Mouse (Mus musculus): ENCODE measurements at regions not wholly inside any gene's neighbourhood (a gene's known extent, or its start where the extent isn't known, plus 50 kb on each side); places are given as distances from the start of the nearest gene placed in this dataset.

DNA sequence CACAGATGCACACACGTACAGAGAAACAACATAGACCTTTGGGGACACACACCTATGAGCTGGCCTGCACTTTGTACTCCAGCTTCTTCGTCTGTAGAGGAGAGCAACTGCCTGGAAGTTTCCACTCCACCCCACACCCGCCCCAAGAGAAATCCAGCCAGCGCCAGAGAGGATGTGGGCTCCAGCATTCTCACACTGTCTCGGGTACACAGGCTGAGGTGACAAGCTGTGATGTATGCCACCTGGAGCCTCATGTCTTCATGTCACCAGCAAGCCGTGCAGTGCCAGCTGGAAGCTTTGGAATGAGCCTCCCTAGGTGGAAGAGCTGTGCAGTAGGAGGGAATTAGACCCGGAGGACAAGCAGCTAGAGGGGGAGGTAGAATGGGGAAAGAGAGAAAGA lies 208.3 kb upstream of the Kazn start:
- Histone ChIP-seq H3K36me3 (ENCODE audit: control insufficient read depth, insufficient read depth, low read length) (no peaks in the 10 kb centered on the region), H3K9me3 (ENCODE audit: control insufficient read depth, low read length) (no peaks in the 10 kb centered on the region), H3K4me3 (ENCODE audit: low read depth, low read length) (no peak overlapping the region), H3K27me3 (ENCODE audit: control insufficient read depth, insufficient read depth, low read length) (no peaks in the 10 kb centered on the region), H3K27ac (ENCODE audit: low read depth, low read length) (no peak overlapping the region), H3K9ac (replicated peaks; ENCODE audit: low read depth, low read length) (no peak overlapping the region), H3K4me1 (ENCODE audit: control insufficient read depth, insufficient read depth, low read length) (no peaks in the 10 kb centered on the region), H3K4me2 (ENCODE audit: low read depth, low read length) (no peak overlapping the region)
- 51% methylated on average over 7 of the region's 7 CpGs for WGBS
- ATAC-seq (ENCODE audit: low read depth): no peak

DNA sequence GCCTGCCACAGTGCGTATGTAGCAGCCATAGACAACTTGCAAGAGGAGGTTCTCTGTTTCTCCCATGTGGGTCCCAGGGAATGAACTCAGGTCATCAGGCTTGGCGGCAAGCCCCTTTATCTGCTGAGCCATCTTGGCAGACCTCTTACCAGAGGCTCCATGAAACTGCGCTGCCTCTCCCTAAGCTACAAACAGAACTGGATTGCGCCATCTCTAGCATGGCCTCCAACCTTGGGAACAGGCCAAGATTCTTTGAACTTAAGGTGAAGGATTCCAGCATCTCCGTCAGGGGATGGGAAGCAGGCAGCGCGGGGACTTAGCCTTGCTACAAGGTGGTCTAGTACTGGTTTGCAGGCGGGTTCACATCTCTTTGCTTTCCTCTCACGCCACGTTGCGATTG lies 201.8 kb upstream of the Kazn start:
- Histone ChIP-seq H3K9ac (replicated peaks; ENCODE audit: low read depth, low read length) (no peak overlapping the region), H3K4me3 (ENCODE audit: low read depth, low read length) (no peak overlapping the region), H3K27ac (ENCODE audit: low read depth, low read length) (no peak overlapping the region), H3K4me2 (ENCODE audit: low read depth, low read length) (no peak overlapping the region), H3K9me3 (ENCODE audit: control insufficient read depth, low read length) (no peaks in the 10 kb centered on the region), H3K4me1 (ENCODE audit: control insufficient read depth, insufficient read depth, low read length) (peaks cover 8% of the 10 kb centered on the region; the same call in 1 of the 2 replicates), H3K36me3 (ENCODE audit: control insufficient read depth, insufficient read depth, low read length) (no peaks in the 10 kb centered on the region), H3K27me3 (ENCODE audit: control insufficient read depth, insufficient read depth, low read length) (no peaks in the 10 kb centered on the region)
- 85% methylated on average over 11 of the region's 11 CpGs for WGBS
- no peak for ATAC-seq (ENCODE audit: low read depth)

DNA sequence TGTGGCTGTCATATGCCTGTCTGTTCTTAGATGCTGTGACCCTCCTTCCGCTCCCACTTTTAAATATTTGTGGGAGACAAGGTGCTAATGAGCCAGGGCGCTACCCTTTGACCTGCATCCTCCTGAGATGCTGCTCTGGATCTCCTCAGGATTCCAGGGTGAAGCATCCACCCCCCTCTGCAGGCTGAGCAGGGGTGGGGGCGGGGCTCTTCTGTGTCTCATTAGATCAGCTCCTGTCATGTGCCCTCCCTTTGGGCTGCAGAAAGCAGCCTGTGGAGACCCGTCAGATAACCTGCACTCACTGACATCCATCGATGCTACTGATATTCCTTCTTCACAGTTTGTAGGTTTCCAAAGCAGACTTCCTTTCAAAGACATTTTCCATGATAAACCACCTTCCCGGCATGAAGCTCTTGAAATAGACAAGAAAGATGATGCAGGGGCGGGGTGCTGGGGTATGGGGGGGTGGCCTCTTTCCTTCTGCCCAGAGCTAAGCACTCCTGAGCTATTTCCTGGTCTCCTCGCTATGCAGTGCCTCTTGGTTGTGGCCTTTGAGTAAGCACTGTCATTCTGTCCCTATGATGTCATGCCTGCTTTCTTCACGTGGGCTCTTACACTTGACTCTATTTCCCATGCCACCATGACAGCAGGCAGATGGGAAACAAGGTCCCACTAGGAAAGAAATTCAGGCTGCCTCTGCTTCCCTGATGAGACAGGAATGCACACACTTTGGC lies 200.4 kb upstream of the Kazn start:
- Histone ChIP-seq H3K4me2 (ENCODE audit: low read depth, low read length) (no peak overlapping the region), H3K9me3 (ENCODE audit: control insufficient read depth, low read length) (no peaks in the 10 kb centered on the region), H3K9ac (replicated peaks; ENCODE audit: low read depth, low read length) (no peak overlapping the region), H3K27ac (ENCODE audit: low read depth, low read length) (no peak overlapping the region), H3K4me1 (ENCODE audit: control insufficient read depth, insufficient read depth, low read length) (peaks cover 8% of the 10 kb centered on the region; the same call in 1 of the 2 replicates), H3K27me3 (ENCODE audit: control insufficient read depth, insufficient read depth, low read length) (no peaks in the 10 kb centered on the region), H3K36me3 (ENCODE audit: control insufficient read depth, insufficient read depth, low read length) (no peaks in the 10 kb centered on the region), H3K4me3 (ENCODE audit: low read depth, low read length) (no peak overlapping the region)
- WGBS: 62% methylated on average over 9 of the region's 9 CpGs
- ATAC-seq (ENCODE audit: low read depth): no peak

DNA sequence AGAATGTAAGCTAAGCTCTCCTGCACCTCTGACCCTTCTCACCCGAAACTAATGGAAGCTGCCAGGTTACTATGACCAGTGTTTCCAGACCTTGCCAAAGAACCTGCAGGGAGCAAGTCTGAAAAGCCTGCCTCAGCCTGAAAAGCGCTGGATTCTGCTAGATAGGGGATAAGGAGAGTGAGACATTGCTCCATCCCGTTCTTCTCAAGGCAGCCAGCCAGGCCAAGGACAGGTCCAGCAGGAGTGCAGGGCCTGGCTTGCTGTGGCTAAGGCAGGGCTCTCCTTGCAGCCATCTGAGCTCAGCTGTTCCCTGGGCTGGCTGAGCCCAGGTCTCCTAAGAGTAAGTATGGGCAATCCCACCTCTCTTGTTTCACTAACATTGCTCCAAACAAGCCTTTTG lies 185.4 kb upstream of the Kazn start:
- Histone ChIP-seq H3K4me1 (ENCODE audit: control insufficient read depth, insufficient read depth, low read length) (no peaks in the 10 kb centered on the region), H3K27me3 (ENCODE audit: control insufficient read depth, insufficient read depth, low read length) (no peaks in the 10 kb centered on the region), H3K27ac (ENCODE audit: low read depth, low read length) (no peak overlapping the region), H3K9me3 (ENCODE audit: control insufficient read depth, low read length) (no peaks in the 10 kb centered on the region), H3K9ac (replicated peaks; ENCODE audit: low read depth, low read length) (no peak overlapping the region), H3K4me2 (ENCODE audit: low read depth, low read length) (no peak overlapping the region), H3K4me3 (ENCODE audit: low read depth, low read length) (no peak overlapping the region), H3K36me3 (ENCODE audit: control insufficient read depth, insufficient read depth, low read length) (no peaks in the 10 kb centered on the region)
- WGBS: 83% methylated on average over 3 of the region's 3 CpGs
- ATAC-seq (ENCODE audit: low read depth): no peak

DNA sequence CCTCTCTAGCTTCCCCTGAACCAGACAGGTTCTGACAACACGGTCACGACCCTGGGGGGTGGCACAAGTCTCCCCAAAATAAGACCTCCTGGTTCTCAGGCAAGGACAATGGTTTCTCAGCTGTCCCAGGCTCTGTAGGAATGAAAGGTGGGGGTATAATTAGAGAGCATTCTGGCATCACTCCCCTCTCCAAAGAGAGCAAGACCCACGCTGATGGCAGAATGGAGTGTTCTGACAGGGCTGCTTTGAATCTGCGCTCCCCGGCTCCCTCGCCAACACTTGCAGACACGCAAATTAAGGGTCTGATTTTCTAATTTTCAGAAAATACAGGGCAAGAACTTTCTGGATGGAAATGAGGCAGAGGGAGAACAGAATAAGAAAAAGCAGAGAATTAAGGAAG lies 181.2 kb upstream of the Kazn start:
- no peak overlapping the region for H3K4me3 ChIP-seq (ENCODE audit: low read depth, low read length)
- H3K4me2 ChIP-seq (ENCODE audit: low read depth, low read length): no peak overlapping the region
- 59% methylated on average over 7 of the region's 7 CpGs for WGBS
- no peaks in the 10 kb centered on the region for H3K27me3 ChIP-seq (ENCODE audit: control insufficient read depth, insufficient read depth, low read length)
- no peak overlapping the region for H3K9ac ChIP-seq (replicated peaks; ENCODE audit: low read depth, low read length)
- ATAC-seq (ENCODE audit: low read depth): no peak
- H3K9me3 ChIP-seq (ENCODE audit: control insufficient read depth, low read length): no peaks in the 10 kb centered on the region
- no peak overlapping the region for H3K27ac ChIP-seq (ENCODE audit: low read depth, low read length)
- no peaks in the 10 kb centered on the region for H3K4me1 ChIP-seq (ENCODE audit: control insufficient read depth, insufficient read depth, low read length)
- H3K36me3 ChIP-seq (ENCODE audit: control insufficient read depth, insufficient read depth, low read length): no peaks in the 10 kb centered on the region

DNA sequence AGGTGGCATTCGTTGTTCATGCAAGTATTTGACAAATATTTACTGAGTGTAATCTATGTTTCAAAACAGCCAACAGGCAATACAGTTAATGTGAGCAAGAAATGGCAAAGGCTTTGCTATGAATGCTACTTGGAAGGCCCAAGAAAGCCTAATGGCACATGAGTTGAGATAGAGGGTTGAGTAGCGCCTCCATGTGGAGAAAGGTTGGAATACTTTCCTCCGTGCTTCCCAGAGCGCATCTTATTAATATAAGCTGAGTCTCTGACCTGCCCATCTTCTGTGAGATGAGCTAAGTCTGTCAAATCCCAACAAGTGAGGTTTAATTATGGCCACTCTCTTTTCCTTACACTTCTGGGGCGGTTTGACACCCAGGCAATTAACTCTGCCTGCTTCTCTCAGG lies 175.7 kb upstream of the Kazn start:
- Histone ChIP-seq H3K4me1 (ENCODE audit: control insufficient read depth, insufficient read depth, low read length) (peaks cover 9% of the 10 kb centered on the region), H3K9me3 (ENCODE audit: control insufficient read depth, low read length) (no peaks in the 10 kb centered on the region), H3K27ac (ENCODE audit: low read depth, low read length) (no peak overlapping the region), H3K27me3 (ENCODE audit: control insufficient read depth, insufficient read depth, low read length) (no peaks in the 10 kb centered on the region), H3K4me2 (ENCODE audit: low read depth, low read length) (no peak overlapping the region), H3K4me3 (ENCODE audit: low read depth, low read length) (no peak overlapping the region), H3K36me3 (ENCODE audit: control insufficient read depth, insufficient read depth, low read length) (no peaks in the 10 kb centered on the region), H3K9ac (replicated peaks; ENCODE audit: low read depth, low read length) (no peak overlapping the region)
- no peak for ATAC-seq (ENCODE audit: low read depth)
- WGBS: 66% methylated on average over 5 of the region's 5 CpGs

DNA sequence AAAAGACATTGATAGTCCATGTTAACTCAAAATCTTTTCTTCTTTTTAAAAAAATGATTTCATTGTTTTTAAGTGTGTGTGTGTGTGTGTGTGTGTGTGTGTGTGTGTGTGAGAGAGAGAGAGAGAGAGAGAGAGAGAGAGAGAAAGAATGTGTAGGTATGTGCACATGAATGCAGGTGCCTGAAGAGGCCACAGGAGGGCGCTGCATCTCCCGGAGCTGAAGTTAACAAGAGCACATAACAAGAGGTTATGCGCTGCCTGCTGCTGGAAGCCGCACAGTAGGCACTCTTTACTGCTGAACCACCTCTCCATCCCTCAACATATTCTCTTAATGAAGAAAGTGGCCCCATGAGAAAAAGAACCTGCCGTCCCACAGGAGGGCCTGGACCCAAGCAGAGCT lies 172.6 kb upstream of the Kazn start:
- 91% methylated on average over 5 of the region's 5 CpGs for whole genome bisulfite sequencing
- Histone ChIP-seq H3K27ac (ENCODE audit: low read depth, low read length) (peak overlapping the region; percentile 55; the same call in 1 of the 2 replicates), H3K4me2 (ENCODE audit: low read depth, low read length) (no peak overlapping the region), H3K27me3 (ENCODE audit: control insufficient read depth, insufficient read depth, low read length) (no peaks in the 10 kb centered on the region), H3K36me3 (ENCODE audit: control insufficient read depth, insufficient read depth, low read length) (no peaks in the 10 kb centered on the region), H3K4me3 (ENCODE audit: low read depth, low read length) (no peak overlapping the region), H3K9me3 (ENCODE audit: control insufficient read depth, low read length) (no peaks in the 10 kb centered on the region), H3K9ac (replicated peaks; ENCODE audit: low read depth, low read length) (no peak overlapping the region), H3K4me1 (ENCODE audit: control insufficient read depth, insufficient read depth, low read length) (peaks cover 16% of the 10 kb centered on the region)
- no peak for ATAC-seq (ENCODE audit: low read depth)

DNA sequence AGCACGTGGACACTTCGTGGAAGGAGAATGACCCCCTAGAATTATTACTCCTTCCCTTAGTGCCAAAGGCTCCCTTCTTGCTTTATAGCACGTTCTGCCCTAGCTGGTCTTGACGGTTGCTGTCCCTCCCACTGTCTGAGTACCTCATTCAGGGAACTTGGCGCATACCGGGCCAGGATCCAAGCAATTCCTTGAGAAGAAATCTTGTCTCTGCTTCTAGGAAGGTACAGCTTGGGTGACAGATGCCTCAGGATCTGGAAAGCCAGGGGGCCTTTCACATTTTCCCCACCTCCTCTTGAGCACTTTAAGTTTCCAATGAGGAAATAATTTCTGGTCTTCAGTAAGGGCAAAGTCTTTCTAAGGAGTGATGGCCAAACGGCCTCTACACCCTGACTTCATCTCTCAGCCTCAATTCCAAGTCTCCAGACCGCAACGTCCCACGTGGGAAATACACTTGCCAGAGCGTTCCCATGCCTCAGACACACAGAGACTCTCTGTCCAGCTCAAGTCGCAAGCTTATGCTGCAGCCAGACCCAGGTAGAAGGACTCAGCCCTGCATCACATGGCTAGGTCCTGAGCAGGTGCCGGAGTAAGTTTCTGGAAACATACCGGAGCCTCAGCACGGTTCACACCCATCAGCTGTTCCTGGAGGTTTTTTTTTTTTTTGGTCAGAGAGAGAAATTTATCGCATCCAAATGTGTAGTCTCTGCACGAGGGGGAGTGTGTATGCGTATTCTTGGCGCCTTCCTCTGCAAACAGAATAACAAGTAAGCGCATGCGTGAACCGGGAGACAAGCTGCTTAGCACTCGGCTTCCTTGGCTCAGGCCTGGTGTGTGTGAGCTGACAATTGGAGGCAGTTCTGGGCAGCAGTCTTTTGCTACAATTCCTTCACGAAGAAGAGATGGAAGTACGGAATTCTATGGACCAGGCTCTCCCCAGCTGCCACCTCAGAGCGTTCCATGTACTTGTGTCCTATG lies 171.7 kb upstream of the Kazn start:
- no peaks in the 10 kb centered on the region for H3K27me3 ChIP-seq (ENCODE audit: control insufficient read depth, insufficient read depth, low read length)
- H3K4me1 ChIP-seq (ENCODE audit: control insufficient read depth, insufficient read depth, low read length): peaks cover 16% of the 10 kb centered on the region
- H3K4me3 ChIP-seq (ENCODE audit: low read depth, low read length): no peak overlapping the region
- ATAC-seq (ENCODE audit: low read depth): no peak
- H3K27ac ChIP-seq (ENCODE audit: low read depth, low read length): peak overlapping the region; percentile 55
- WGBS: 63% methylated on average over 26 of the region's 26 CpGs
- no peaks in the 10 kb centered on the region for H3K9me3 ChIP-seq (ENCODE audit: control insufficient read depth, low read length)
- H3K36me3 ChIP-seq (ENCODE audit: control insufficient read depth, insufficient read depth, low read length): no peaks in the 10 kb centered on the region
- no peak overlapping the region for H3K9ac ChIP-seq (replicated peaks; ENCODE audit: low read depth, low read length)
- no peak overlapping the region for H3K4me2 ChIP-seq (ENCODE audit: low read depth, low read length)

DNA sequence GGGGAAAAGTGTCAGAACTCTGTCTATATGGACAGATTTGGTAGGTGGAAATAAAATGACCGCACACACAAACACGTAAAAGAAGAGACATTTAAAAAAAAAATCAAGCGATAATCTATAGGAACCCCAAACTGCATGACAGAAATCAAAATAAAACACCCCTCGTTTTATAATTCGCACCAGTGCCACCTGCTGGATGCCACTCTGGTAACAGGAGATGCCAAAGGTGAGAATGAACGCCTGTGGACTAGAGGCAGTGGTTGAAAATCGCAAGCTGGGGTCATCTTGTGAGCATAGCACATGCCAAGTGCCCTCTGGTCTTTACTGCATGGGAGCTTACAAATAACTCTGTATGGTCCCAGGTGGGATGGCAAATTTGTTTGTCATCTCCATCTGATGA lies 158.7 kb upstream of the Kazn start:
- Histone ChIP-seq H3K36me3 (ENCODE audit: control insufficient read depth, insufficient read depth, low read length) (no peaks in the 10 kb centered on the region), H3K4me1 (ENCODE audit: control insufficient read depth, insufficient read depth, low read length) (no peaks in the 10 kb centered on the region), H3K4me2 (ENCODE audit: low read depth, low read length) (no peak overlapping the region), H3K9ac (replicated peaks; ENCODE audit: low read depth, low read length) (no peak overlapping the region), H3K4me3 (ENCODE audit: low read depth, low read length) (no peak overlapping the region), H3K27me3 (ENCODE audit: control insufficient read depth, insufficient read depth, low read length) (no peaks in the 10 kb centered on the region), H3K9me3 (ENCODE audit: control insufficient read depth, low read length) (no peaks in the 10 kb centered on the region), H3K27ac (ENCODE audit: low read depth, low read length) (no peak overlapping the region)
- 83% methylated on average over 7 of the region's 7 CpGs for WGBS
- ATAC-seq (ENCODE audit: low read depth): no peak
